Mouse (Mus musculus) stomach, postnatal 0 days (tissue): ENCODE results near the gene Egfl7. TPM values are rescaled to one million over a fixed set of nuclear protein-coding genes. Genes with fewer than 3 reads are reported as not detected.
A peak's percentile ranks its signal among the peaks of the same experiment; 100 is the strongest.

Experiments used
- ATAC-seq: fragments of 200-750 bp; cut with Nextera tagmentation; 2 replicates; pipeline ENCODE4 v1.8.0; 2017; ENCODE audit not compliant: low FRiP score, low TSS enrichment
- DNase-seq: peaks from one replicate; pipeline ENCODE4 v3.0.0-alpha.2; 2016; ENCODE audit warnings: low spot score
- H3K27ac ChIP-seq: fragments of 300-500 bp; sonication (generic); replicated peaks from 2 replicates; pipeline ENCODE4 v1.5.1; 2014; ENCODE audit warnings: mild to moderate bottlenecking, control low read depth
- H3K27me3 ChIP-seq: fragments of 300-500 bp; sonication (generic); 2 replicates; pipeline ENCODE4 v1.6.1; 2014; ENCODE audit warnings: low read length; ENCODE audit not compliant: control insufficient read depth, insufficient read depth
- H3K36me3 ChIP-seq: fragments of 300-500 bp; sonication (generic); 2 replicates; pipeline ENCODE4 v1.6.1; 2014; ENCODE audit warnings: low read length, mixed read lengths; ENCODE audit not compliant: control insufficient read depth, insufficient read depth
- H3K4me1 ChIP-seq: fragments of 300-500 bp; sonication (generic); replicated peaks from 2 replicates; pipeline ENCODE4 v1.6.1; 2014; ENCODE audit warnings: antibody characterized with exemption; ENCODE audit not compliant: control insufficient read depth, insufficient read depth
- H3K4me2 ChIP-seq: fragments of 300-500 bp; sonication (generic); replicated peaks from 2 replicates; pipeline ENCODE4 v1.6.1; 2014; ENCODE audit warnings: low read depth, mild to moderate bottlenecking, control low read depth, moderate library complexity
- H3K4me3 ChIP-seq: fragments of 300-500 bp; sonication (generic); 2 replicates; pipeline ENCODE4 v1.5.1; 2014; ENCODE audit warnings: low read depth, low read length, control low read depth
- H3K9ac ChIP-seq: fragments of 300-500 bp; sonication (generic); 2 replicates; pipeline ENCODE4 v1.6.1; 2014; ENCODE audit warnings: mild to moderate bottlenecking, low read length, control low read depth, mixed read lengths
- H3K9me3 ChIP-seq: fragments of 300-500 bp; sonication (generic); 2 replicates; pipeline ENCODE4 v1.6.1; 2016; ENCODE audit warnings: low read length; ENCODE audit not compliant: control insufficient read depth
- CTCF ChIP-seq: IDR thresholded peaks from 2 replicates; pipeline ENCODE4 v1.5.1; 2016; ENCODE audit warnings: antibody characterized with exemption, low read depth, mild to moderate bottlenecking, moderate library complexity
- EP300 ChIP-seq: optimal IDR thresholded peaks from 2 replicates; pipeline ENCODE3; 2016; ENCODE audit warnings: antibody characterized with exemption
- WGBS: fragments of 180-500 bp; shearing (Covaris S2); extraction: QIAGEN DNeasy Blood & Tissue Kit; methylation state at CpG from one replicate; pipeline ENCODE4 v1.1.7; 2014; 5-methylcytosine and 5-hydroxymethylcytosine counted together
- polyA plus RNA-seq: library from polyadenylated mRNA; unstranded; fragments of >200 nt; fragmentation: Nextera tagmentation; extraction: Ambion mirVana; gene quantifications from 2 replicates; pipeline ENCODE4 v1.2.1, GENCODE M21; 2015

Gene Egfl7
- polyA plus RNA-seq, 1 experiment from 2014 or later = 49.7 TPM

DNA sequence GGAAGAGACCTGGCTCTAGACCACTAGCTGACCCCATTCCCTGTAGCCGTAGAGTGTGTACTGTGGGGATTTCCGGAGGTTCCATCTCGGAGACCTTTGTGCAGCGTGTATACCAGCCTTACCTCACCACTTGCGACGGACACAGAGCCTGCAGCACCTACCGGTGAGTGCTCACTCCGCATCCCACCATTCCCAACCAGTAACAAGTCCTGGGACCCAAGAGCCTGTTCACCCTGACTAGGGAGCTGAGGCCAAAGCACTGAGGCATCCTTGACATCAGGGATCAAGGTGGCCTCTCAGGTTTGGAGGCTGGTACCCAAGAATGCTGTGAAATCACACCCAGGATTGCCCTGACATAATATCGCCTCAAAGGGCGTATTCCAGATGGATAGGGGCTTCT, 9.5 kb downstream of the Egfl7 start:
- H3K27ac ChIP-seq = 0 out of 2 replicates have a peak overlapping the region, but pooled peaks have one; percentile 13
- peak overlapping the region; percentile 36 for H3K4me2 ChIP-seq
- H3K4me1 ChIP-seq = no peaks in the 10 kb centered on the region
- H3K36me3 ChIP-seq = peaks cover 9% of the 10 kb centered on the region
- no peaks in the 10 kb centered on the region for H3K27me3 ChIP-seq
- no peak for DNase-seq
- H3K9me3 ChIP-seq = no peaks in the 10 kb centered on the region
- H3K4me3 ChIP-seq = peak overlapping the region; percentile 21; the same call in 1 of the 2 replicates
- no peak for ATAC-seq
- H3K9ac ChIP-seq = peak overlapping the region; percentile 68; the same call in 1 of the 2 replicates
- WGBS = 86% methylated on average over 10 of the region's 10 CpGs
- TF ChIP-seq CTCF (no peak), EP300 (no peak)

DNA sequence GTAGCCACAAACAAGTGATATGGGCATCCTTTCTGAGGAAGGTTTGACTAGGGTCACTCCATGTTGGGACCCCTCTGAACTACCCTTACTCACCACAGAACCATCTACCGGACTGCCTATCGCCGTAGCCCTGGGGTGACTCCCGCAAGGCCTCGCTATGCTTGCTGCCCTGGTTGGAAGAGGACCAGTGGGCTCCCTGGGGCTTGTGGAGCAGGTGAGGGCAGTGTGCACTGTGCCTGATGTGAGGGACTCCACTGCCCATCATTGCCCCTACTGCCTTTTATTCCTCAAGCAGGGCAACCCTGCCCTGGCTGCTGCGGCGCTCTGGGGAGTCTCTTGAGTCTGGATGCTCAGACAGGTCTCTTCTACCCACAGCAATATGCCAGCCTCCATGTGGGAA, 10.5 kb downstream of the Egfl7 start:
- Histone ChIP-seq H3K4me2 (peak overlapping the region; percentile 36), H3K4me3 (peak overlapping the region; percentile 15; the same call in 1 of the 2 replicates), H3K9me3 (no peaks in the 10 kb centered on the region), H3K27ac (no peak overlapping the region), H3K27me3 (no peaks in the 10 kb centered on the region), H3K9ac (peak overlapping the region; percentile 35; the same call in 1 of the 2 replicates), H3K4me1 (no peaks in the 10 kb centered on the region), H3K36me3 (peaks cover 14% of the 10 kb centered on the region)
- no peak for ATAC-seq
- 93% methylated on average over 7 of the region's 7 CpGs for WGBS
- DNase-seq = no peak
- TF ChIP-seq CTCF (no peak), EP300 (no peak)

DNA sequence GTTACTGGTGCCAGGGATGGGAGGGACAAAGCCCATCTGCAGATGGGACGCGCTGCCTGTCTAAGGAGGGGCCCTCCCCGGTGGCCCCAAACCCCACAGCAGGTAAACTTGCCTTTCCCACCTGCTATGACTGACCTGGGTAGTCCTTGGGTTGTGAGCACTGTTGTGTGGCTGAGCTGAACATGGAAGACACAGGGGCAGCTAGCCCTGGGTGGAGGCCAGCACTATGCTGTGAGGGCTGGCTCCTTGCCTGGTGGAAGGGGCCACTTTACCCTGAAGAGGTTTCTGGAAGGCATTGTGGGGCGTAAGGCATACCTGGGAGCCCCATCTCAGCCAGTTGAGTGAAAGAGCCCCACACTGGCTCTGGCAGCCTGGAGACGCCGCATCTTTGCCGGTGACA, 11.1 kb downstream of the Egfl7 start:
- ATAC-seq (no peak), DNase-seq (no peak)
- H3K9ac ChIP-seq = peak overlapping the region; percentile 53; the same call in 1 of the 2 replicates
- TF ChIP-seq CTCF = no peak
- TF ChIP-seq EP300 = no peak
- no peak overlapping the region for H3K4me3 ChIP-seq
- no peaks in the 10 kb centered on the region for H3K27me3 ChIP-seq
- H3K27ac ChIP-seq = peak overlapping the region; percentile 18; the same call in 1 of the 2 replicates
- H3K36me3 ChIP-seq = peaks cover 16% of the 10 kb centered on the region
- H3K9me3 ChIP-seq = no peaks in the 10 kb centered on the region
- 88% methylated on average over 7 of the region's 7 CpGs for WGBS
- H3K4me1 ChIP-seq = no peaks in the 10 kb centered on the region
- H3K4me2 ChIP-seq = no peak overlapping the region; the same call in 1 of the 2 replicates

DNA sequence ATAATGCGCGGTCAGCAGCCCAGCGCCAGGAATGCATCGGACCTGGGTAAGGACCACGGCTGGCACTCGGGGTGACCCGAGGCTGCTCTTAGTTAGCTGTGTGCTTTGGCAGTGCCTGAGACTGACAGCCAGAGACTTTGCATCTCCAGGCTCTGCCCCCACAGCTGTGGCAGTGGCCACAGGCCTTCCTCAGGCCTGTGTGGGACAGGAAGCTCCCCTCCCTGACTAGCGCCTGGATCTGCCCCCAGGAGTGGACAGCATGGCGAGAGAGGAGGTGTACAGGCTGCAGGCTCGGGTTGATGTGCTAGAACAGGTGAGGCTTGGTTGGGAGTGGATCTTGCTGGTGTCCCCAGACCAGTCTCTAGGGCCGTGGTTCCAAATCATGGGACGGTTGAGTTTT, 11.6 kb downstream of the Egfl7 start:
- H3K27ac ChIP-seq = peak overlapping the region; percentile 18; the same call in 1 of the 2 replicates
- no peak overlapping the region for H3K4me2 ChIP-seq
- peaks cover 17% of the 10 kb centered on the region for H3K36me3 ChIP-seq
- no peak for DNase-seq
- no peaks in the 10 kb centered on the region for H3K4me1 ChIP-seq
- TF ChIP-seq EP300 = no peak
- ATAC-seq = no peak
- no peak overlapping the region for H3K4me3 ChIP-seq
- no peaks in the 10 kb centered on the region for H3K27me3 ChIP-seq
- H3K9ac ChIP-seq = no peak overlapping the region
- WGBS = 78% methylated on average over 12 of the region's 12 CpGs
- H3K9me3 ChIP-seq = no peaks in the 10 kb centered on the region

DNA sequence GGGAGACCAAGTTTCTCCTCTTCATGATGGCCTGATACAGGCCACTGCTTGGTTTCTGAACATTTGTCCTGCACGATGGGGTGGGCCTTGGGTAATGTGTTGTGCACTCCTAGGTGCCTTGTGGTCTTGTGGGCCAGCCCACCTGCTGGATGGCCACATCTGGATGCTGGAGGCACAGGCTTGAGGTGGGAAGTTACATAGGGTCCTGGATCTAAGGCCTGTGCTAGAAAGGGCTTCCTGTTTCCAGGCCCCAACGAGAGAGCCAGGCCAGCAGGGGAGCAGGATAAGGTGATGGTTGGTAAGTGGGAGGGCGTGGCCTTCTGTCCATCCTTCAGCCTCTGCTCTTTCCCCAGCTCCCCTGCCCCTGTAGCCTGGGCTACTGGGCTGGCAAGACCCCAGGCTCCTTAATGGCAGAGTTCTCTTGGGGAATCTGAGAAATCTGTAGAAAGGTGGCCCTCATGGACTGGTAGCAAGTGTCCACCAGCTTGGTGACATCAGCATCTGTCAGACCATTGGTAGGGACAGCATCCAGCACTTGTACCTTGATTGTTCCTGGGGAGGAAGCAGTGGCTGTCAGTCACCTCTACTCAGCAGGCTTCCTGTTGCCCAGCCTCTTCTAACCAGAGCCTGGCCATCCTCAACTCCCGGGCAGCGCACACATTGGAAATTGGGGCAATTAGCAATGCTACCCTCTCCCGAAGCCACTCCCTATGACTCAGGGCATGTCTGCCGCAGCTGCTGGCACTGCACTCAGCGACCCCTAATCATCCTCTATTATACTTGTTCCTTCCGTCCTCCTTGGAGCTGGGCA, 13.6 kb downstream of the Egfl7 start:
- Histone ChIP-seq H3K9me3 (no peaks in the 10 kb centered on the region), H3K27me3 (no peaks in the 10 kb centered on the region), H3K4me2 (no peak overlapping the region), H3K9ac (no peak overlapping the region), H3K4me1 (no peaks in the 10 kb centered on the region), H3K4me3 (no peak overlapping the region), H3K36me3 (peaks cover 17% of the 10 kb centered on the region), H3K27ac (no peak overlapping the region)
- peak; percentile 3; the same call in 1 of the 2 replicates for ATAC-seq
- no peak for DNase-seq
- WGBS = 63% methylated on average over 9 of the region's 9 CpGs
- TF ChIP-seq EP300 (no peak), CTCF (no peak)

DNA sequence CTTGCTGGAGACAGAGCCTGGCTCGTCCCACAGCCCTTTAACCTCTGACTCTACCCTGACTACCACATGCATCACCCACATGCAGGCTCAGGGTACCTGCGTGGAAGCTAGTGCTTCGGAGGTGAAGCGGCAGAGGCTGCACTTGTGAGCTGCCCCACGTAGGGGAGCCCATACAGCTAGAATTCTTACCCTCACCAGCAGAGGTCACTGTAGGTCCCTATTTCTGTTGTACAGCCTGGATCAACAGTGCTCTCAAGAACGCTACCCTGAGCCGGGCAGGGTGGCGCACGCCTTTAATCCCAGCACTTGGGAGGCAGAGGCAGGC, 14.2 kb downstream of the Egfl7 start:
- no peaks in the 10 kb centered on the region for H3K9me3 ChIP-seq
- 74% methylated on average over 9 of the region's 9 CpGs for WGBS
- no peak overlapping the region for H3K4me3 ChIP-seq
- H3K27me3 ChIP-seq = no peaks in the 10 kb centered on the region
- H3K36me3 ChIP-seq = peaks cover 17% of the 10 kb centered on the region
- H3K27ac ChIP-seq = no peak overlapping the region
- DNase-seq (peak; percentile 63), ATAC-seq (peak; percentile 56)
- H3K9ac ChIP-seq = no peak overlapping the region
- TF ChIP-seq CTCF (peak; percentile 70), EP300 (no peak)
- H3K4me1 ChIP-seq = no peaks in the 10 kb centered on the region
- no peak overlapping the region for H3K4me2 ChIP-seq
